Mouse (Mus musculus): Measurements from ENCODE around the gene Hba-a1.

- TF ChIP-seq CTCF (IDR thresholded peaks at IDR 0.05) = no peak
- no peak for TF ChIP-seq POLR2A (IDR thresholded peaks at IDR 0.05; ENCODE audit: insufficient read depth, low read depth, low read length)
- TF ChIP-seq EP300 (IDR thresholded peaks at IDR 0.05; ENCODE audit: insufficient read depth, low read depth, low read length) = no peak
Measured at GRCm38 (mm10) chr11:32271178-32271577, 12.1 kb upstream of the Hba-a1 start.

Measured in heart, adult 2 months (tissue).